Mouse (Mus musculus) lung, postnatal 14 days (tissue): ENCODE measurements around the gene Aff3.

Experiments
- DNase-seq: peaks from one replicate; pipeline ENCODE4 v3.0.0; 2021

Aff3 gene

DNA sequence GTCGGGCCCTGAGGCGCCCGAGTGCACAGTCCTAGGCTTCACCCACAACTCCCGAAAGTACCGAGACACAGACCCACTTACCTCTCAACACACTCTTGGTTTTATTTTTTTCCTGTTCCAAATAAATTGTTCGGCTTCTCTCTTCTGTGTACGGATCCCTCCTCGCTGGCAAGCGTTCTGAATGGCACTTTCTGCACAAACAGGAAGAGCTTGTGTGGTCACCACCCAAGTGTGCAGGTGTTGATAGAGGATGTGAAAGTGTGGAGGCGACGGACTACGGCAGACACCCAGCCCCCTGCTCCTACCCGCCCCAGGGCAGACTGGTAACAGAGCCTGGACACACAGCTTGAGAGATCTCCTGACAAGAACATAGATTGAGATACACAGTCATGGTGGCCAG is at the start of gene Aff3:
TSS of gene Aff3 (minus strand) at position 179 of the 400 bp plus-strand sequence.
- peak; percentile 30 for DNase-seq

- no peak for DNase-seq
These were observed 35.9 kb upstream of the Aff3 start for GRCm38 (mm10) chr1:38700646-38701045.

DNA sequence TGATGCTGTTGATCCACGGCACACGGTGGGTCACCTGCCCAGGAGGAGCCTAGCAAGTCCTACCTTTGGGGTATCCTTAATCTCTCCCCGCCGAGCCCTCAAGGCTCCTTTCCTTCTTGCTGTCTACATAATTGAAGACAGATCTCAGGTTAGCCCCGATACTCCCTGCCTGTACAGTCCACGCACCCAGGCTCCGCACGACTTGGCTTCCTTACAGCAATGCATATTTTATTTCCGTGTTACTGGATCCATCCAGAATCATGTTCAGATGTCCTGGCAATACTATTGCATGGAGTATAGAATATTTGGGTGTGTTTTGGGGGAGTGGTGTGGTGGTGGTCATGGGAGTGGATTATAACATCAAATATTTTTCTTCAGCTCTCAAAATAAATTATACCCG is 34.5 kb upstream of the Aff3 start:
- DNase-seq: no peak

- no peak for DNase-seq
These were observed 31.3 kb upstream of the Aff3 start for GRCm38 (mm10) chr1:38695812-38696681.

- no peak for DNase-seq
These were observed 30.5 kb upstream of the Aff3 start for GRCm38 (mm10) chr1:38695089-38695811.

- peak; percentile 5 for DNase-seq
These were observed 29.4 kb upstream of the Aff3 start for GRCm38 (mm10) chr1:38694142-38694541.

DNA sequence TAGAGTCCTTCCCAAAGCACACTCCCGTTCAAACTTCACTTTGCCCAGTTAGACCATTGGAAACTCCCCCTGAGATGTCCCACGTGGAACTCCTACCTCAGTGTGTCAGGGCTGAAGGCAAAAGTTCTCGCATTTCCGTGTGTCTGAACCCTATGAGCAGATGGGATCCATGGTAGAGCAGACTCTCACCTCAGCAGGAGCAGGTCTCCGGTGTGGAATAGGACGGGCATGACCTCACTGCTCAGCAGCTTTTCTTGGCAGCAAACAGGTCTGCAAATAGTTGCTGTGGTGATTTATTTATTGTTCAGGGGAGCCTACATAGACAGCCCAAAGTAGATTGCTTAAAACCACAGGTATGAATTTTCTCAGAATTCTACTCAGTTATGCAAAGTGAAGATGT is 25.7 kb upstream of the Aff3 start:
- DNase-seq: no peak

GRCm38 (mm10) chr1:38688216-38688615 is 23.5 kb upstream of the Aff3 start:
- DNase-seq: no peak

DNA sequence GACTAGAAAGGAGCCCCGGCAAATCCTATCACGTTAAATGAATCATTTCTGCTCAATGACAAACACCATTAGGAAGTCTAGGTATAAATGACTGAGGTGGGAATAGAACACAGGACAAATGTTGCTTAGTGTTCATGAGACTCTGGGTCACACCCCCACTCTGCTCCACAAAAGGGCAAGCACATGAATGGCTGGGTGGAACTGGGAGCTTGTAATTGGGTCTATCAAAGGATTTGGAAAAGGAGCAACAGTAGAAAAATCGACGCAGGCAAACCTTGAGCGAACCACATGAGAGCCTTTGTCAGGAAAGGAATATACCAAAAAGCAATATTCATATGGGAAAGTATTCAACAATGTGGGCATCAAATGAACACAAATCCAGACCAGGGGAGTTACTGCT is 21.0 kb upstream of the Aff3 start:
- no peak for DNase-seq

GRCm38 (mm10) chr1:38683158-38683721 is 18.5 kb upstream of the Aff3 start:
- no peak for DNase-seq

- DNase-seq: no peak
These were observed 15.1 kb upstream of the Aff3 start for GRCm38 (mm10) chr1:38679890-38680289.

- DNase-seq: no peak
These were observed 7.0 kb upstream of the Aff3 start for GRCm38 (mm10) chr1:38671756-38672155.

DNA sequence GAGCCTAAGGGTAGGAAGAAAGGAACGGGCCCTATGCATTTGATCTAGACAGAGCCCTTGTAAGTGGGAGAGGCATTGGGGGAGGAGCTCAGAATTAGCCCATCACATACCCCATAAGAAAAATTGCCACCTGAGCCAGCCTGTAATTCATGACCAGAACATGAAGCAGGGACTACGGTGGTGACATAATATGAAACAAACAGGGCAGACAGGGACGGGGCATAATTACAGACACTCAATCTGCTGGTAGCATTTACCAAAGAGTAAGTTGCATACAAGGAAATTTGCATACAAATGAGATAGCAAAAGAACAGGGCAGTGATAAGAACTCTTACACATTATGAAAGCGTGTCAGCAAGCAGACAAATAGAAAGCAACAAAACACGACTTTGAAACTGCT is 6.3 kb upstream of the Aff3 start:
- no peak for DNase-seq

- DNase-seq: no peak
These were observed 3.6 kb upstream of the Aff3 start for GRCm38 (mm10) chr1:38668327-38668726.

DNA sequence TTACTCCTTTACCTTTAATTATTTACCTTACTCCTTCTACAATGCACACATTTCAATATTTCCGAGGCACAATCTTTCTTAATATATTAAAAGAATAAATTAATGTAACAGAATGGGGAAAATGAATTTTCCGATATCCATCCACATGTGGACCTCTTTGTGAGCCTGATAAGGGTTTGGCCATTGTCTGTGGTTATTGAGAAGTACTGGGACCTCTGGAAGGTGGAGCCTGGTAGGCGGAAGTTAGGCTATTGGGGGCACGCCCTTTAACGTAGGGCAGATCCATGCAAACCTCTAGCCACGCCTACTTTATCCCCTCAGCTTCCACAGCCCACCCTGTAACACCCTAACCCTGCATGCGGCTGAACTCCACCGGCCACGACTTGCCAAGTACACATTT is 3.1 kb upstream of the Aff3 start:
- no peak for DNase-seq

DNA sequence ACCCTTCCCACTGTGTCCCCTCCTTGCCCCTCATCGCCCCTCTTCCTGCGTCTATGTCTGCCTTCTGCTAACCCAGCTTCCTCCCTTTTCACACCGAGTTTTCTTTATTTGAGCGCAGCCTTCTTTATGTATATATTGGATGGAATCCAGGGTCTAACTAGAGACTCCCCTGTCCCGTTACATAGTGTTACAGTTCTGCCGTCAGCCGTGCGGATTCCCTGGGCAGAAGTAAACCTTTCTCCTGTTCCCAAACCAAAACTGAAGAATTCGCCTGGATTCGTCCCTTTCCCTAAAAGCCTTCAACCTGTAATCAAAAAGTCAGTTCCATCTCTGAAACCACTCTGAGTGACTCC is 2.0 kb upstream of the Aff3 start:
- DNase-seq: no peak

- peak; percentile 50 for DNase-seq
These were observed 1.5 kb upstream of the Aff3 start for GRCm38 (mm10) chr1:38666111-38666765.

GRCm38 (mm10) chr1:38665611-38666010 is 856 bp upstream of the Aff3 start:
- no peak for DNase-seq

GRCm38 (mm10) chr1:38664261-38664660 is 494 bp downstream of the Aff3 start:
- DNase-seq: no peak

DNA sequence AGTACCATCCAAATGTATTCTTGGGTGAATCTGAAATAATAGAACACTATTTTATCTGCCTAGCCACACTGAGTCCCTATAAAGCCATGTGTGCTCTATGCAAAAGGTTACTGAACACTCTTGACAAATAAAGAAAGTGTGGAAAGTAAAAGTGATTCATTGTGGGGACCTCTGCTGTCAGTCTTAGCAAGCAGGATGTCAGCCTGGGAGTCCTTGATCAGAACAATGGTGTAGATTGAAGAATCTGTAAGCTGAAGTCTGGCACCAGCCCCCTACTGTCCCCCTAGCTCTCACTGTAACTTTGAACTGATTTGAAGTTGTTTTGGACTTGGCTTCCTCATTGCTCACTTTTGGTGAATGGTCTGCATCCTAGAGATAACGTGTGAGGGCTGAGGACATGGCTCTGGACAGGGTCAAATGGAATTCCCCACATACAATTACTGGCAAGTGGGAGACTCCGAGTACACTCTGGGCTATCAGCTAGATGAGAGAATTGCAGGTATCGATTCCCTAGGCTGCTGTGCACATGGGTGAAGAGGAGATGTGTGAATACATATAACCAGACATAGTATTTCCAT is 2.0 kb downstream of the Aff3 start:
- no peak for DNase-seq

GRCm38 (mm10) chr1:38658933-38659553 is 5.7 kb downstream of the Aff3 start:
- DNase-seq: no peak

DNA sequence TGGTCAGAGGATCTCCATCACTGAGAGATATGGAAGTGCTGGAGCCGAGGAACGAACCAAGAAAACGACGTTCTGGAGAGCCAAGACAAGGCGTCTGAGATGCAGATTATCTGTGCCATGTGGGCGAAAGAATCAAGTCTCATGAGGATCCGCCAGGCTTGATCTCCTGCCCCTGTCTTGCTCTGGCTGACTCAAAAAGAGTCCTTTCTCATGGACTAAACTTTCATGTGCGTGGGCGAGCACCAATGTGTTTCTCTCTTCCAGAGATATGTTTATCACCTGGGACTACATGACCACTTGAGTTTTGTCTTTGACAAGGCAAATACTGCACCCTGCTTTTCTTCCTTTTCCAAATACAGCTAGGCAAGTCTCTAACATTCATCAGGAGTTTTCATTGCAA is 6.4 kb downstream of the Aff3 start:
- no peak for DNase-seq

DNA sequence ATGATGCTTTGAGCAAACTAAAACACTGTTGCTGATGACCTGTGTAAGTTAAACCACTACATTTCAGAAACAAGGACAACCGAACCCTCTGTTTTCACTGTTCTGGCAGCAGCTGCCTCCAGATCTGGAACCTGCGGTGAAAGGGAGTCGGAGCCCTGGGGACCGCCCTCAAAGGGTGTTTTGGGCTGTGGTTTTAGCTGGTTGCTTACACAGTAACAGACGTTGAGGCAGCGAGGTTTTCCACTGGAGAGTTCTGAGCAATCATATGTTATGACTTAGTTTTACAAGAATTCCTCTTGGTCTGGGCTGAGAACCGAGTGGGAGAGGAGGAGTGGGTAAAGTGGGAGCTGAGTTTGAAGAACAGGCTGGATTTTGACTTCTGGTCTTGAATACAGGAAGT is 7.1 kb downstream of the Aff3 start:
- DNase-seq: no peak
